Mouse (Mus musculus): ENCODE measurements around the gene Gemin2. TPM values are rescaled to one million over a fixed set of nuclear protein-coding genes. Genes with fewer than 3 reads are reported as not detected.

Gene Gemin2
- polyA plus RNA-seq (2021; fragmentation: Nextera tagmentation): 10.0 and 10.7 TPM in 2 replicates
- long read RNA-seq, experiment 1, transcript Gemin2-201 (10 exons, 1,588 nt): major isoform, 39 of 46 reads
- long read RNA-seq, experiment 1, partial matches to known transcripts: 3 of 46 reads
- long read RNA-seq, experiment 1, other reads (novel, unspliced or antisense): 4 of 46 reads
- long read RNA-seq, experiment 2, transcript Gemin2-201 (10 exons, 1,588 nt): major isoform, 17 of 21 reads
- long read RNA-seq, experiment 2, partial matches to known transcripts: 2 of 21 reads
- long read RNA-seq, experiment 2, other reads (novel, unspliced or antisense): 2 of 21 reads

DNA sequence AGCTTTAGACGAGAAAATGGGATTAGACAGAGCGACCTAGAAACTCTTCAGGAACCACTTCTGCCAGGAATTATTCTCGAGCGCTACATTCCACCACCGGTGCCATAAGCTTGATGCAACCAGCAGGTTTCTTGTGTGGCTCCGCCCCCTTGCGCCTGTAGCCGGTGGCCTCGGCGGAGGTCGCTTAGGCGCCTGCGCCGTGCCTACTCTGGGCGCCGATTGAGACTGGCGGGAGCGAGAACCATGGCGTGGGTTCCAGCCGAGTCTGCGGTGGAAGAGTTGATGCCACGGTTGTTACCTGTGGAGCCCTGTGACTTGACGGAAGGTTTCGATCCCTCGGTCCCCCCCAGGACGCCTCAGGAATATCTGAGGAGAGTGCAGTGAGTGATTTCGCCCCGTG lies at the start of gene Gemin2:
Gemin2 (plus strand) TSS at position 160 of the 400 bp plus-strand sequence.

GRCm38 (mm10) chr12:59011844-59012709 lies 1.1 kb upstream of the Gemin2 start, which contains the start of gene Sec23a:
Gene Sec23a, minus strand, starts transcription at chr12:59012017.

DNA sequence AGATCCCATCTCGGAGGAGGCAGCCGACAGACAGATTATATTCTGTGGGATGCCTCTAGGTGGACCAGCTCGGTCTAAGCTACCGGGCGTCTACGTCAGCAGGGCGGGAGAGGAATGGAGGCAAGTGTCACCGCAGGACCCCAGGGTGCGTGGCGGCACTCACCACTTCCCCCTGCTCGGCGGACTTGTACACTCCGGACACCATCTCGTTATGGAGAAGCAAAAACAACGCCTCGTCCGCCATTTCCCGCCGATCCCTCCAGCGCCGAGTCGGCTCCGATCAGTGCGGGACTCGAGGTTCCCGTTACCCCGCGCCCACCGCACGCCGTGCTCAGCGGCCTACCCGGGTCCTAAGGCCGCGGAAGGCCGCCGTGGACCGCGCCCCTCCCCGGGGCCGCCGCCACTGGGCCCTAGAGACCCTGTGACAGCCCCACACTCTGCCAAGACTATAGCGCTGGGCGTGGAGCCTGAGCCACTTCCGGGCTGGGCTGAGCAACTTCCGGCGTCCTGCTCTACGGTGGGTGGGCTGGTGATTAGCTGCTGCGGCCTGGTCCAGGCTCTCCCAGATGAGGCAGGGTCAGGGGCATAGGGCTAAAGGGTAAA lies 47.9 kb downstream of the Gemin2 start, which contains the start of gene Trappc6b:
Trappc6b (minus strand) TSS at position 480 of the 603 bp plus-strand sequence.

DNA sequence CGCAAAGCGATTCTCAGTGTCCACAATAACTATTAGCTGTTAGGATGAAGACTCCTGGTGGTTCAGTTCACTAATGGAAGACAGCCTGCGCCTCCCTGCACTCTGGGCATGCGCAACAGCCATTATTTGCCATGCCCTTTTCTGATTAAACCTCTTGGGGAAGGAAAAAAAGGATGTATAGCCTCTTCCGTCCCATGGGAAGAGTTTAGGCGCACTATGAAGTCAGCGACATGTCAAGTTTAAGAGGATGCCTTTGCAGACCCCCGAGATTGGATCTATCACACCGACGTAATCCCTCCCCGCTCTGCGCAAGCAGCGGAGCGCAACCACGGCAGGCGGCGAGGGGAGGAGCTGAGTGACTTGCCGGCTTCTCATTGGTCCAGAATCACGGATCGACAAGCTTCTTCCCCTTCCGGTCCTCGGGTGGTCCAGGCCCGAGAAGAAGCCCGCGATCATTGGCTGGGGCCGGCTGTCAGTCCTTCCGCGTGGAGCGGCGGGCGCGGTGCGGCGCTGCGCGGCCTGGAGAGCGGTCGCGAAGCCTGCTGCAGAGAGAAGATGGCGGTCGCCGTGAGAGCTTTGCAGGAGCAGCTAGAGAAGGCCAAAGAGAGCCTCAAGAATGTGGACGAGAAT lies 53.4 kb downstream of the Gemin2 start, which contains the start of gene Pnn:
Pnn (plus strand) TSS at position 437 of the 630 bp plus-strand sequence.

Other genes with a start within 250 kb of the Gemin2 start
- 47.5 and 57.3 TPM in 2 replicates for gene Sec23a, start 1.4 kb upstream of the Gemin2 start, polyA plus RNA-seq (2021; fragmentation: Nextera tagmentation)
- gene Trappc6b, start 48.1 kb downstream of the Gemin2 start, polyA plus RNA-seq (2021; fragmentation: Nextera tagmentation): 135 and 139 TPM in 2 replicates
- 34.1 and 40.5 TPM in 2 replicates for gene Pnn, start 53.5 kb downstream of the Gemin2 start, polyA plus RNA-seq (2021; fragmentation: Nextera tagmentation)
- gene Mia2, start 82.4 kb downstream of the Gemin2 start, polyA plus RNA-seq (2021; fragmentation: Nextera tagmentation): 5.7 and 24.0 TPM in 2 replicates
- 17.3 and 17.4 TPM in 2 replicates for gene Fbxo33, start 206.3 kb downstream of the Gemin2 start, polyA plus RNA-seq (2021; fragmentation: Nextera tagmentation)

Measured in left cerebral cortex, adult 6 months (tissue).